Mouse (Mus musculus) liver, postnatal 0 days (tissue): ENCODE measurements around the gene Syt15. TPM values are rescaled to one million over a fixed set of nuclear protein-coding genes. Genes with fewer than 3 reads are reported as not detected.
"Not testable (repeated sequence)": the region's sequence is repeated elsewhere in the genome, so short reads cannot be mapped to it uniquely, and the experiment has no call there.

Source experiments
- ATAC-seq: fragments of 200-750 bp; cut with Nextera tagmentation; 2 replicates; pipeline ENCODE4 v1.8.0; 2017; ENCODE audit warnings: mild to moderate bottlenecking, moderate library complexity
- DNase-seq: peaks from one replicate; pipeline ENCODE4 v3.0.0-alpha.2; 2016
- H3K27ac ChIP-seq: fragments of 300-500 bp; sonication (generic); 2 replicates; pipeline ENCODE4 v1.5.1; 2014; ENCODE audit warnings: antibody characterized with exemption, moderate library complexity, mild to moderate bottlenecking, low read depth
- H3K27me3 ChIP-seq: fragments of 300-500 bp; sonication (generic); 2 replicates; pipeline ENCODE4 v1.6.1; 2014; ENCODE audit warnings: low read length, control low read depth, mixed read lengths; ENCODE audit not compliant: insufficient read depth
- H3K36me3 ChIP-seq: fragments of 300-500 bp; sonication (generic); replicated peaks from 2 replicates; pipeline ENCODE4 v1.6.1; 2014; ENCODE audit warnings: mild to moderate bottlenecking, control low read depth, low read length, moderate library complexity, mixed read lengths; ENCODE audit not compliant: insufficient read depth
- H3K4me1 ChIP-seq: fragments of 300-500 bp; sonication (generic); 2 replicates; pipeline ENCODE4 v1.6.1; 2014; ENCODE audit warnings: antibody characterized with exemption, mild to moderate bottlenecking, control low read depth; ENCODE audit not compliant: insufficient read depth
- H3K4me2 ChIP-seq: fragments of 300-500 bp; sonication (generic); 2 replicates; pipeline ENCODE4 v1.6.1; 2014; ENCODE audit warnings: low read depth, mild to moderate bottlenecking, low read length, moderate library complexity, mixed read lengths
- H3K4me3 ChIP-seq: fragments of 300-500 bp; sonication (generic); 2 replicates; pipeline ENCODE4 v1.5.1; 2014; ENCODE audit warnings: low read depth, low read length
- H3K9ac ChIP-seq: fragments of 300-500 bp; sonication (generic); replicated peaks from 2 replicates; pipeline ENCODE4 v1.6.1; 2014; ENCODE audit warnings: mild to moderate bottlenecking, moderate library complexity
- H3K9me3 ChIP-seq: fragments of 300-500 bp; sonication (generic); 2 replicates; pipeline ENCODE4 v1.6.1; 2016; ENCODE audit warnings: mild to moderate bottlenecking, control low read depth, low read length, mixed read lengths
- CTCF ChIP-seq: sonication (generic); IDR thresholded peaks from 2 replicates; pipeline ENCODE4 v1.5.1; 2016; ENCODE audit warnings: antibody characterized with exemption, low read depth
- EP300 ChIP-seq: IDR thresholded peaks from 2 replicates; pipeline ENCODE4 v1.6.1; 2016; ENCODE audit warnings: antibody characterized with exemption, low read depth, mild to moderate bottlenecking
- WGBS: fragments of 180-500 bp; shearing (Covaris S2); extraction: QIAGEN DNeasy Blood & Tissue Kit; methylation state at CpG from one replicate; pipeline ENCODE4 v1.1.7; 2014; ENCODE audit not compliant: insufficient replicate concordance; 5-methylcytosine and 5-hydroxymethylcytosine counted together
- polyA plus RNA-seq: library from polyadenylated mRNA; unstranded; fragments of >200 nt; fragmentation: Nextera tagmentation; extraction: Ambion mirVana; gene quantifications from 2 replicates; pipeline ENCODE4 v1.2.1, GENCODE M21; 2015

Syt15 gene
- polyA plus RNA-seq, 1 experiment from 2014 or later, result 0.07 TPM

- DNase-seq (no peak), ATAC-seq (no peak)
- no peaks in the 10 kb centered on the region for H3K27me3 ChIP-seq
- 84% methylated on average over 4 of the region's 4 CpGs for WGBS
- H3K27ac ChIP-seq, result peak overlapping the region; percentile 23
- no peak for TF ChIP-seq EP300
- no peak for TF ChIP-seq CTCF
- H3K9me3 ChIP-seq, result no peaks in the 10 kb centered on the region
- H3K36me3 ChIP-seq, result 0 out of 2 replicates have a peak, but pooled peaks cover 4% of the 10 kb centered on the region
- no peak overlapping the region for H3K4me2 ChIP-seq
- no peak overlapping the region for H3K9ac ChIP-seq
- no peak overlapping the region for H3K4me3 ChIP-seq
- H3K4me1 ChIP-seq, result no peaks in the 10 kb centered on the region
Observed at GRCm38 (mm10) chr14:34253261-34253660, 33.9 kb downstream of the Syt15 start.

- H3K36me3 ChIP-seq, H3K4me1 ChIP-seq, H3K9me3 ChIP-seq, DNase-seq, H3K4me3 ChIP-seq, H3K4me2 ChIP-seq, H3K27me3 ChIP-seq, H3K9ac ChIP-seq, ATAC-seq, H3K27ac ChIP-seq: not testable (repeated sequence)
- 68% methylated on average over 3 of the region's 3 CpGs for WGBS
Observed at GRCm38 (mm10) chr14:34258525-34258924, 39.1 kb downstream of the Syt15 start.

- DNase-seq (no peak), ATAC-seq (peak; percentile 44)
- Histone ChIP-seq H3K27me3 (no peaks in the 10 kb centered on the region), H3K4me1 (0 out of 2 replicates have a peak, but pooled peaks cover 5% of the 10 kb centered on the region), H3K9ac (0 out of 2 replicates have a peak overlapping the region, but pooled peaks have one; percentile 18), H3K9me3 (no peaks in the 10 kb centered on the region), H3K36me3 (0 out of 2 replicates have a peak, but pooled peaks cover 2% of the 10 kb centered on the region), H3K4me3 (no peak overlapping the region), H3K4me2 (no peak overlapping the region; the same call in 1 of the 2 replicates), H3K27ac (peak overlapping the region; percentile 76)
- WGBS, result 56% methylated on average over 9 of the region's 9 CpGs
- TF ChIP-seq EP300, result no peak
- no peak for TF ChIP-seq CTCF
Observed at GRCm38 (mm10) chr14:34268046-34268445, 48.7 kb downstream of the Syt15 start.

GRCm38 (mm10) chr14:34273280-34273679 lies 53.9 kb downstream of the Syt15 start:
- no peak overlapping the region for H3K9ac ChIP-seq
- no peak for DNase-seq
- peak overlapping the region; percentile 45; the same call in 1 of the 2 replicates for H3K4me2 ChIP-seq

GRCm38 (mm10) chr14:34274141-34274540 lies 54.7 kb downstream of the Syt15 start:
- TF ChIP-seq CTCF (no peak), EP300 (peak; percentile 84)
- WGBS, result 74% methylated on average over 3 of the region's 3 CpGs
- H3K36me3 ChIP-seq, result no peaks in the 10 kb centered on the region
- 0 out of 2 replicates have a peak, but pooled peaks cover 3% of the 10 kb centered on the region for H3K4me1 ChIP-seq
- no peak for ATAC-seq
- no peak overlapping the region for H3K4me3 ChIP-seq
- peak overlapping the region; percentile 45 for H3K4me2 ChIP-seq
- no peak overlapping the region for H3K9ac ChIP-seq
- DNase-seq, result no peak
- peak overlapping the region; percentile 44 for H3K27ac ChIP-seq
- H3K9me3 ChIP-seq, result no peaks in the 10 kb centered on the region
- no peaks in the 10 kb centered on the region for H3K27me3 ChIP-seq

More at GRCm38 (mm10) chr14:34273280-34273679, 53.9 kb downstream of the Syt15 start:
- TF ChIP-seq EP300 (no peak), CTCF (peak; percentile 68)
- Histone ChIP-seq H3K27me3 (no peaks in the 10 kb centered on the region), H3K27ac (no peak overlapping the region), H3K36me3 (0 out of 2 replicates have a peak, but pooled peaks cover 2% of the 10 kb centered on the region), H3K9me3 (no peaks in the 10 kb centered on the region), H3K4me3 (peak overlapping the region; percentile 28; the same call in 1 of the 2 replicates), H3K4me1 (0 out of 2 replicates have a peak, but pooled peaks cover 5% of the 10 kb centered on the region)
- no peak for ATAC-seq
- 56% methylated on average over 2 of the region's 2 CpGs for WGBS

GRCm38 (mm10) chr14:34275225-34275624 lies 55.8 kb downstream of the Syt15 start:
- no peak overlapping the region for H3K9ac ChIP-seq
- H3K27ac ChIP-seq, result peak overlapping the region; percentile 49
- H3K4me2 ChIP-seq, result peak overlapping the region; percentile 45
- H3K4me3 ChIP-seq, result no peak overlapping the region
- H3K4me1 ChIP-seq, result 0 out of 2 replicates have a peak, but pooled peaks cover 1% of the 10 kb centered on the region
- DNase-seq, result no peak
- H3K36me3 ChIP-seq, result no peaks in the 10 kb centered on the region
- peak; percentile 90 for ATAC-seq
- 60% methylated on average over 4 of the region's 4 CpGs for WGBS
- no peak for TF ChIP-seq CTCF
- peak; percentile 40; the same call in 1 of the 2 replicates for TF ChIP-seq EP300
- no peaks in the 10 kb centered on the region for H3K9me3 ChIP-seq
- H3K27me3 ChIP-seq, result no peaks in the 10 kb centered on the region

GRCm38 (mm10) chr14:34279726-34280125 lies 60.3 kb downstream of the Syt15 start:
- Histone ChIP-seq H3K27ac (no peak overlapping the region), H3K4me3 (no peak overlapping the region), H3K27me3 (no peaks in the 10 kb centered on the region), H3K4me1 (no peaks in the 10 kb centered on the region), H3K4me2 (no peak overlapping the region), H3K9ac (no peak overlapping the region), H3K9me3 (no peaks in the 10 kb centered on the region), H3K36me3 (no peaks in the 10 kb centered on the region)
- TF ChIP-seq CTCF (no peak), EP300 (no peak)
- DNase-seq, result no peak
- no peak for ATAC-seq
- WGBS, result 72% methylated on average over 4 of the region's 4 CpGs

Other genes starting within 250 kb of the Syt15 start
- gene Zfp488, start 240.8 kb upstream of the Syt15 start, polyA plus RNA-seq, result not detected in 2 replicates
- gene Gm30083, start 204.4 kb upstream of the Syt15 start, polyA plus RNA-seq, result not detected in 2 replicates
- not detected in 2 replicates for gene Gm5460, start 202.8 kb upstream of the Syt15 start, polyA plus RNA-seq
- not detected in 2 replicates for gene Antxrl, start 166.9 kb upstream of the Syt15 start, polyA plus RNA-seq
- 0.43 and 0.58 TPM in 2 replicates for gene Anxa8, start 133.6 kb upstream of the Syt15 start, polyA plus RNA-seq
- not detected in 2 replicates for gene A630023A22Rik, start 116.8 kb upstream of the Syt15 start, polyA plus RNA-seq
- gene Npy4r, start 67.1 kb upstream of the Syt15 start, polyA plus RNA-seq, result not detected in 2 replicates
- 0.01 and 0.11 TPM in 2 replicates for gene Gprin2, start 17.9 kb upstream of the Syt15 start, polyA plus RNA-seq
- 10.7 and 13.6 TPM in 2 replicates for gene Shld2, start 90.9 kb downstream of the Syt15 start, polyA plus RNA-seq
- gene Glud1, start 91.1 kb downstream of the Syt15 start, polyA plus RNA-seq, result 159 and 163 TPM in 2 replicates
- gene Fam25c, start 135.8 kb downstream of the Syt15 start, polyA plus RNA-seq, result 5.8 and 5.9 TPM in 2 replicates
- gene Sncg, start 155.2 kb downstream of the Syt15 start, polyA plus RNA-seq, result 0.34 and 0.72 TPM in 2 replicates
- gene Mmrn2, start 155.9 kb downstream of the Syt15 start, polyA plus RNA-seq, result 3.2 and 3.3 TPM in 2 replicates